Mouse (Mus musculus) macrophage (primary cell): ENCODE results near the gene Nudt8. TPM values are rescaled to one million over a fixed set of nuclear protein-coding genes. Genes with fewer than 3 reads are reported as not detected.
"Not testable (repeated sequence)": the region's sequence is repeated elsewhere in the genome, so short reads cannot be mapped to it uniquely, and the experiment has no call there.

Experiments used
- H3K27ac ChIP-seq: fragments of 350-480 bp; formaldehyde crosslinking; 2 replicates; pipeline ENCODE4 v1.9.0; 2021
- H3K36me3 ChIP-seq: fragments of 350-480 bp; formaldehyde crosslinking; 2 replicates; pipeline ENCODE4 v1.9.0; 2021; ENCODE audit errors: inconsistent target
- H3K4me3 ChIP-seq: fragments of 350-480 bp; formaldehyde crosslinking; 2 replicates; pipeline ENCODE4 v1.9.0; 2021; ENCODE audit errors: inconsistent target
- H3K79me2 ChIP-seq: fragments of 350-480 bp; formaldehyde crosslinking; 2 replicates; pipeline ENCODE4 v1.9.0; 2021; ENCODE audit errors: inconsistent target
- WGBS: methylation state at CpG from one replicate; pipeline ENCODE4 v1.1.7; 2026; ENCODE audit warnings: inconsistent platforms; ENCODE audit not compliant: missing documents; 5-methylcytosine and 5-hydroxymethylcytosine counted together
- polyA plus RNA-seq: library from polyadenylated mRNA; stranded (reverse); fragments of 250-400 nt; gene quantifications from 3 replicates; pipeline ENCODE4 v1.2.4, GENCODE M21; 2018; ENCODE audit warnings: inconsistent platforms

Nudt8 gene
- polyA plus RNA-seq, 1 experiment from 2014 or later = 7.0 TPM

- no peaks in the 10 kb centered on the region for H3K79me2 ChIP-seq
- H3K27ac ChIP-seq = no peak overlapping the region
- 92% methylated on average over 14 of the region's 14 CpGs for WGBS
- H3K36me3 ChIP-seq = no peaks in the 10 kb centered on the region
- H3K4me3 ChIP-seq = no peak overlapping the region
Observed at GRCm38 (mm10) chr19:4042124-4042523, 41.7 kb downstream of the Nudt8 start.

- WGBS = 51% methylated on average over 5 of the region's 5 CpGs
- H3K27ac ChIP-seq, H3K79me2 ChIP-seq, H3K4me3 ChIP-seq, H3K36me3 ChIP-seq: not testable (repeated sequence)
Observed at GRCm38 (mm10) chr19:4044109-4044508, 43.7 kb downstream of the Nudt8 start.

GRCm38 (mm10) chr19:4045966-4046865 lies 45.8 kb downstream of the Nudt8 start, which contains the start of gene Gstp2:
TSS of gene Gstp2 (minus strand) at chr19:4046023.
- H3K27ac ChIP-seq = no peak within 1 kb of the TSS
- H3K4me3 ChIP-seq = no peak within 1 kb of the TSS
- no peaks in the 10 kb centered on the region for H3K79me2 ChIP-seq
- no peaks in the 10 kb centered on the region for H3K36me3 ChIP-seq
- 61% methylated on average over 16 of the region's 16 CpGs for WGBS

GRCm38 (mm10) chr19:4046866-4047254 lies 46.5 kb downstream of the Nudt8 start:
- Histone ChIP-seq H3K27ac (no peak overlapping the region), H3K4me3 (no peak overlapping the region), H3K79me2 (no peaks in the 10 kb centered on the region), H3K36me3 (no peaks in the 10 kb centered on the region)
- WGBS = 85% methylated on average over 8 of the region's 8 CpGs

- Histone ChIP-seq H3K79me2 (no peaks in the 10 kb centered on the region), H3K27ac (no peak overlapping the region), H3K36me3 (no peaks in the 10 kb centered on the region), H3K4me3 (no peak overlapping the region)
- 19% methylated on average over 4 of the region's 4 CpGs for WGBS
Observed at GRCm38 (mm10) chr19:4047859-4048258, 47.5 kb downstream of the Nudt8 start.

- not testable (repeated sequence) for H3K36me3 ChIP-seq, H3K4me3 ChIP-seq, H3K27ac ChIP-seq, H3K79me2 ChIP-seq
- 81% methylated on average over 5 of the region's 5 CpGs for WGBS
Observed at GRCm38 (mm10) chr19:4049069-4049468, 48.7 kb downstream of the Nudt8 start.

- Histone ChIP-seq H3K4me3 (no peak overlapping the region), H3K36me3 (no peaks in the 10 kb centered on the region), H3K79me2 (no peaks in the 10 kb centered on the region), H3K27ac (no peak overlapping the region)
- 100% methylated on average over 4 of the region's 5 CpGs for WGBS
Observed at GRCm38 (mm10) chr19:4051016-4051415, 50.6 kb downstream of the Nudt8 start.

Other genes with a start within 250 kb of the Nudt8 start
- gene Kmt5b, start 233.2 kb upstream of the Nudt8 start, polyA plus RNA-seq = 16.2 to 28.8 TPM (median 20.6 TPM) in 3 replicates
- 11.1 to 17.8 TPM (median 15.8 TPM) in 3 replicates for gene Chka, start 148.8 kb upstream of the Nudt8 start, polyA plus RNA-seq
- gene Tcirg1, start 93.4 kb upstream of the Nudt8 start, polyA plus RNA-seq = 359 to 665 TPM (median 410 TPM) in 3 replicates
- 65.9 to 103 TPM (median 95.7 TPM) in 3 replicates for gene Ndufs8, start 87.8 kb upstream of the Nudt8 start, polyA plus RNA-seq
- 57.7 to 77.8 TPM (median 67.9 TPM) in 3 replicates for gene Aldh3b1, start 70.8 kb upstream of the Nudt8 start, polyA plus RNA-seq
- gene Unc93b1, start 65.4 kb upstream of the Nudt8 start, polyA plus RNA-seq = 421 to 814 TPM (median 651 TPM) in 3 replicates
- gene Aldh3b3, start 41.9 kb upstream of the Nudt8 start, polyA plus RNA-seq = not detected in 3 replicates
- not detected in 3 replicates for gene Aldh3b2, start 28.3 kb upstream of the Nudt8 start, polyA plus RNA-seq
- gene Acy3, start 14.0 kb upstream of the Nudt8 start, polyA plus RNA-seq = 0.47 to 0.60 TPM (median 0.47 TPM) in 3 replicates
- not detected in 3 replicates for gene Tbx10, start 7.8 kb upstream of the Nudt8 start, polyA plus RNA-seq
- gene Gm49405, start within 50 bp of the Nudt8 start, polyA plus RNA-seq = 0.07 to 0.19 TPM (median 0.13 TPM) in 3 replicates
- gene Doc2g, start 2.7 kb downstream of the Nudt8 start, polyA plus RNA-seq = 0.20 to 0.33 TPM in 2 of 3 replicates, not detected in the other
- 35.8 to 43.3 TPM (median 39.0 TPM) in 3 replicates for gene Ndufv1, start 12.2 kb downstream of the Nudt8 start, polyA plus RNA-seq
- gene Gstp1, start 37.4 kb downstream of the Nudt8 start, polyA plus RNA-seq = 6.2 to 20.1 TPM (median 8.6 TPM) in 3 replicates
- gene Gstp2, start 45.4 kb downstream of the Nudt8 start, polyA plus RNA-seq = not detected in 3 replicates
- gene Gstp3, start 59.0 kb downstream of the Nudt8 start, polyA plus RNA-seq = not detected in 3 replicates
- gene Cabp2, start 81.0 kb downstream of the Nudt8 start, polyA plus RNA-seq = not detected in 3 replicates
- gene Cdk2ap2, start 96.6 kb downstream of the Nudt8 start, polyA plus RNA-seq = 16.7 to 37.3 TPM (median 23.1 TPM) in 3 replicates
- gene Pitpnm1, start 99.4 kb downstream of the Nudt8 start, polyA plus RNA-seq = 12.8 to 30.4 TPM (median 14.2 TPM) in 3 replicates
- gene Aip, start 125.3 kb downstream of the Nudt8 start, polyA plus RNA-seq = 80.9 to 169 TPM (median 84.6 TPM) in 3 replicates
- not detected in 3 replicates for gene Gpr152, start 139.2 kb downstream of the Nudt8 start, polyA plus RNA-seq
- gene Cabp4, start 143.5 kb downstream of the Nudt8 start, polyA plus RNA-seq = not detected in 3 replicates
- 252 to 368 TPM (median 357 TPM) in 3 replicates for gene Coro1b, start 148.0 kb downstream of the Nudt8 start, polyA plus RNA-seq
- gene Ptprcap, start 153.0 kb downstream of the Nudt8 start, polyA plus RNA-seq = 0.28 to 0.53 TPM (median 0.41 TPM) in 3 replicates
- 13.6 to 29.6 TPM (median 18.4 TPM) in 3 replicates for gene Rps6kb2, start 162.8 kb downstream of the Nudt8 start, polyA plus RNA-seq
- 0.62 to 1.00 TPM (median 0.77 TPM) in 3 replicates for gene Carns1, start 174.9 kb downstream of the Nudt8 start, polyA plus RNA-seq
- 0.25 to 0.60 TPM (median 0.41 TPM) in 3 replicates for gene Tbc1d10c, start 190.7 kb downstream of the Nudt8 start, polyA plus RNA-seq
- 375 to 413 TPM (median 395 TPM) in 3 replicates for gene Ppp1ca, start 191.5 kb downstream of the Nudt8 start, polyA plus RNA-seq
- 16.0 to 22.9 TPM (median 16.7 TPM) in 3 replicates for gene Rad9a, start 201.1 kb downstream of the Nudt8 start, polyA plus RNA-seq
- 0.10 to 0.21 TPM (median 0.17 TPM) in 3 replicates for gene Clcf1, start 213.7 kb downstream of the Nudt8 start, polyA plus RNA-seq
- gene AC109138.7, start 213.8 kb downstream of the Nudt8 start, polyA plus RNA-seq = not detected in 3 replicates
- gene Pold4, start 231.3 kb downstream of the Nudt8 start, polyA plus RNA-seq = 33.8 to 76.3 TPM (median 47.8 TPM) in 3 replicates